Mouse (Mus musculus) MEL (cell line): ENCODE measurements around the gene Acly. TPM values are rescaled to one million over a fixed set of nuclear protein-coding genes. Genes with fewer than 3 reads are reported as not detected.

Experiments used
- DNase-seq: peaks from one replicate; pipeline ENCODE4 v3.0.0; 2011; ENCODE audit warnings: low read depth, low spot score
- H3K27ac ChIP-seq: 2 replicates; pipeline ENCODE4 v1.5.1; 2012; ENCODE audit warnings: low read depth, mild to moderate bottlenecking, control low read depth, low read length, moderate library complexity; ENCODE audit not compliant: control insufficient read depth
- H3K27me3 ChIP-seq, 2 experiments: fragments of 150-350 bp in 1 of 2; sonication (generic) in 1 of 2; 2 replicates each; pipeline ENCODE4 v1.6.1; 2012; ENCODE audit warnings: low read length in 2 of 2, mild to moderate bottlenecking in 2 of 2, improper control_type of control experiment in 1 of 2, moderate library complexity in 1 of 2; ENCODE audit not compliant: insufficient read depth in 2 of 2, control insufficient read depth in 1 of 2
- H3K36me3 ChIP-seq, 2 experiments: 2 replicates each; pipeline ENCODE4 v1.6.1; 2012 to 2014; ENCODE audit warnings: low read length in 2 of 2, improper control_type of control experiment in 1 of 2, inconsistent platforms in 1 of 2, mild to moderate bottlenecking in 1 of 2; ENCODE audit not compliant: insufficient read depth in 2 of 2, control insufficient read depth in 1 of 2
- H3K4me1 ChIP-seq, 2 experiments: fragments of 150-350 bp in 1 of 2; sonication (generic) in 1 of 2; 2 replicates each; pipeline ENCODE4 v1.6.1; 2012; ENCODE audit warnings: low read length in 2 of 2, improper control_type of control experiment in 1 of 2, mild to moderate bottlenecking in 1 of 2; ENCODE audit not compliant: insufficient read depth in 2 of 2, control insufficient read depth in 1 of 2
- H3K4me3 ChIP-seq, 2 experiments: fragments of 150-350 bp in 1 of 2; sonication (generic) in 1 of 2; 2 replicates each; pipeline ENCODE4 v1.5.1; 2012; ENCODE audit warnings: low read depth in 2 of 2, low read length in 2 of 2, mild to moderate bottlenecking in 2 of 2, moderate library complexity in 2 of 2, control low read depth in 1 of 2, improper control_type of control experiment in 1 of 2; ENCODE audit not compliant: control insufficient read depth in 1 of 2, insufficient read depth in 1 of 2
- H3K79me2 ChIP-seq: 2 replicates; pipeline ENCODE4 v1.6.1; 2012; ENCODE audit warnings: mild to moderate bottlenecking, low read length, moderate library complexity; ENCODE audit not compliant: control insufficient read depth, poor library complexity, insufficient read depth
- H3K9ac ChIP-seq: 2 replicates; pipeline ENCODE4 v1.6.1; 2012; ENCODE audit warnings: low read depth, mild to moderate bottlenecking, control low read depth, low read length, moderate library complexity; ENCODE audit not compliant: control insufficient read depth, poor library complexity, severe bottlenecking
- H3K9me3 ChIP-seq: fragments of 150-350 bp; sonication (generic); replicated peaks from 2 replicates; pipeline ENCODE4 v1.6.1; 2012; ENCODE audit warnings: mild to moderate bottlenecking, low read length, improper control_type of control experiment, moderate library complexity; ENCODE audit not compliant: insufficient read depth
- BHLHE40 ChIP-seq: IDR thresholded peaks from 2 replicates; pipeline ENCODE4 v1.6.1; 2012; ENCODE audit warnings: low read depth, mild to moderate bottlenecking, inconsistent platforms, low read length, improper control_type of control experiment, borderline replicate concordance
- CTCF ChIP-seq, 3 experiments: IDR thresholded peaks in 2 of 3; conservative IDR thresholded peaks in 1 of 3; 2 replicates each; pipeline ENCODE4 v1.5.1; 2011 to 2012; ENCODE audit warnings: low read length in 3 of 3, low read depth in 2 of 3, mild to moderate bottlenecking in 2 of 3, improper control_type of control experiment in 1 of 3, inconsistent platforms in 1 of 3, mixed read lengths in 1 of 3, moderate library complexity in 1 of 3; ENCODE audit not compliant: control insufficient read depth in 1 of 3, insufficient read depth in 1 of 3, poor library complexity in 1 of 3, severe bottlenecking in 1 of 3
- E2F4 ChIP-seq: IDR thresholded peaks from 2 replicates; pipeline ENCODE4 v1.6.1; 2011; ENCODE audit warnings: low read depth, low read length, improper control_type of control experiment, borderline replicate concordance
- ELF1 ChIP-seq: IDR thresholded peaks from 2 replicates; pipeline ENCODE4 v1.6.1; 2014; ENCODE audit warnings: low read depth, mild to moderate bottlenecking, inconsistent platforms, low read length, improper control_type of control experiment, moderate library complexity
- EP300 ChIP-seq, 2 experiments: IDR thresholded peaks; 2 replicates each; pipeline ENCODE4 v1.6.1; 2011; ENCODE audit warnings: improper control_type of control experiment in 2 of 2, low read length in 2 of 2, low read depth in 1 of 2, mild to moderate bottlenecking in 1 of 2
- GABPA ChIP-seq: IDR thresholded peaks from 2 replicates; pipeline ENCODE4 v1.6.1; 2012; ENCODE audit warnings: low read depth, mild to moderate bottlenecking, inconsistent platforms, low read length, improper control_type of control experiment, moderate library complexity
- GATA1 ChIP-seq: IDR thresholded peaks from 2 replicates; pipeline ENCODE4 v1.6.1; 2011; ENCODE audit warnings: low read depth, low read length, improper control_type of control experiment
- HCFC1 ChIP-seq: IDR thresholded peaks from 2 replicates; pipeline ENCODE4 v1.6.1; 2012; ENCODE audit warnings: low read depth, mild to moderate bottlenecking, inconsistent platforms, low read length, improper control_type of control experiment, moderate library complexity
- JUND ChIP-seq: IDR thresholded peaks from 2 replicates; pipeline ENCODE4 v1.6.1; 2011; ENCODE audit warnings: low read depth, mild to moderate bottlenecking, improper control_type of control experiment, low read length
- MAX ChIP-seq: IDR thresholded peaks from 2 replicates; pipeline ENCODE4 v1.6.1; 2011; ENCODE audit warnings: low read length, improper control_type of control experiment
- MAZ ChIP-seq: IDR thresholded peaks from 2 replicates; pipeline ENCODE4 v1.6.1; 2012; ENCODE audit warnings: low read depth, mild to moderate bottlenecking, inconsistent platforms, low read length, improper control_type of control experiment
- MEF2A ChIP-seq: IDR thresholded peaks from 2 replicates; pipeline ENCODE4 v1.6.1; 2014; ENCODE audit warnings: low read depth, mild to moderate bottlenecking, inconsistent platforms, low read length, improper control_type of control experiment; ENCODE audit not compliant: poor library complexity, insufficient replicate concordance, severe bottlenecking; ENCODE audit errors: extremely low read depth
- MXI1 ChIP-seq: IDR thresholded peaks from 2 replicates; pipeline ENCODE4 v1.6.1; 2011; ENCODE audit warnings: mild to moderate bottlenecking, low read depth, low read length, improper control_type of control experiment
- MYC ChIP-seq: IDR thresholded peaks from 2 replicates; pipeline ENCODE4 v1.6.1; 2011; ENCODE audit warnings: low read depth, mild to moderate bottlenecking, low read length, improper control_type of control experiment, moderate library complexity
- NRF1 ChIP-seq: IDR thresholded peaks from 2 replicates; pipeline ENCODE4 v1.6.1; 2014; ENCODE audit warnings: low read depth, mild to moderate bottlenecking, inconsistent platforms, low read length, improper control_type of control experiment, moderate library complexity; ENCODE audit not compliant: poor library complexity, insufficient read depth, severe bottlenecking
- POLR2AphosphoS5 ChIP-seq: IDR thresholded peaks from 2 replicates; pipeline ENCODE4 v1.6.1; 2012; ENCODE audit warnings: low read depth, borderline replicate concordance, mild to moderate bottlenecking, inconsistent platforms, low read length, moderate library complexity, mixed read lengths
- RAD21 ChIP-seq: IDR thresholded peaks from 2 replicates; pipeline ENCODE4 v1.6.1; 2011; ENCODE audit warnings: mild to moderate bottlenecking, low read depth, low read length, improper control_type of control experiment
- RCOR1 ChIP-seq: IDR thresholded peaks from 2 replicates; pipeline ENCODE4 v1.6.1; 2012; ENCODE audit warnings: low read depth, mild to moderate bottlenecking, inconsistent platforms, low read length, improper control_type of control experiment
- SIN3A ChIP-seq: IDR thresholded peaks from 2 replicates; pipeline ENCODE4 v1.6.1; 2012; ENCODE audit warnings: low read length, improper control_type of control experiment, inconsistent platforms
- SMC3 ChIP-seq: IDR thresholded peaks from 2 replicates; pipeline ENCODE4 v1.6.1; 2011; ENCODE audit warnings: low read depth, low read length, improper control_type of control experiment
- TAL1 ChIP-seq: IDR thresholded peaks from 2 replicates; pipeline ENCODE4 v1.6.1; 2012; ENCODE audit warnings: mild to moderate bottlenecking, inconsistent platforms, low read length, moderate library complexity, mixed read lengths
- TCF12 ChIP-seq: IDR thresholded peaks from 2 replicates; pipeline ENCODE4 v1.6.1; 2014; ENCODE audit warnings: low read depth, mild to moderate bottlenecking, inconsistent platforms, low read length, improper control_type of control experiment, moderate library complexity
- UBTF ChIP-seq: IDR thresholded peaks from 2 replicates; pipeline ENCODE4 v1.6.1; 2012; ENCODE audit warnings: low read depth, mild to moderate bottlenecking, inconsistent platforms, low read length, improper control_type of control experiment, moderate library complexity, borderline replicate concordance; ENCODE audit not compliant: insufficient read depth
- USF1 ChIP-seq: IDR thresholded peaks from 2 replicates; pipeline ENCODE4 v1.6.1; 2014; ENCODE audit warnings: low read depth, mild to moderate bottlenecking, inconsistent platforms, low read length, improper control_type of control experiment, moderate library complexity
- ZC3H11A ChIP-seq: IDR thresholded peaks from 2 replicates; pipeline ENCODE4 v1.6.1; 2012; ENCODE audit warnings: low read depth, mild to moderate bottlenecking, inconsistent platforms, low read length, improper control_type of control experiment
- ZMIZ1 ChIP-seq: IDR thresholded peaks from 2 replicates; pipeline ENCODE4 v1.6.1; 2012; ENCODE audit warnings: low read depth, mild to moderate bottlenecking, inconsistent platforms, low read length, improper control_type of control experiment, moderate library complexity
- polyA plus RNA-seq, 2 experiments: library from polyadenylated mRNA; stranded (reverse) in 1 of 2; unstranded in 1 of 2; fragments of >175 nt in 1 of 2; fragments of >200 nt in 1 of 2; gene quantifications; 2 replicates each; pipeline versions ENCODE4 v1.2.1 to v1.2.4; 2012; ENCODE audit warnings: low replicate concordance in 2 of 2, low read depth in 1 of 2; ENCODE audit not compliant: insufficient read length in 2 of 2, insufficient read depth in 1 of 2, missing spikeins in 1 of 2
- total RNA-seq: library from RNA; depleted of rRNA; stranded (reverse); fragments of 300-350 nt; gene quantifications from 2 replicates; pipeline ENCODE4 v1.2.3, GENCODE M21; 2012

Acly gene
- total and polyA plus RNA-seq, 3 experiments, result 167 to 234 TPM; not detected in 1

GRCm38 (mm10) chr11:100435678-100436246, 92.0 kb downstream of the Acly start:
- no peak for DNase-seq
- peaks cover 4% of the 10 kb centered on the region; the same call in 1 of the 2 replicates for H3K79me2 ChIP-seq
- TF ChIP-seq MEF2A (no peak), TAL1 (no peak), GATA1 (no peak), USF1 (no peak), ELF1 (no peak), CTCF (IDR thresholded peaks at IDR 0.05 in 2 of 3, conservative IDR thresholded peaks at IDR 0.05 in 1 of 3; ENCODE audit: control insufficient read depth in 1 of 3, insufficient read depth in 1 of 3, low read depth in 2 of 3, low read length in 3 of 3, poor library complexity in 1 of 3, severe bottlenecking in 1 of 3) (no peak), SMC3 (no peak), RCOR1 (no peak), NRF1 (no peak), E2F4 (no peak), ZMIZ1 (no peak)
- H3K4me3 ChIP-seq, result no peak overlapping the region
- H3K36me3 ChIP-seq, result peaks cover 0 to 9% of the 10 kb centered on the region in 2 experiments; a peak in 2 of 4 replicates
- H3K9me3 ChIP-seq, result no peaks in the 10 kb centered on the region
- H3K9ac ChIP-seq, result no peak overlapping the region
- no peaks in the 10 kb centered on the region for H3K27me3 ChIP-seq
- H3K27ac ChIP-seq, result no peak overlapping the region
- H3K4me1 ChIP-seq, result peaks cover 2 to 9% of the 10 kb centered on the region in 2 experiments; a peak in 3 of 4 replicates

- no peak for TF ChIP-seq TCF12
- TF ChIP-seq SIN3A, result no peak
- no peak for TF ChIP-seq JUND
- TF ChIP-seq ZMIZ1, result no peak
- TF ChIP-seq MYC, result no peak
- no peak for TF ChIP-seq GABPA
- no peak for TF ChIP-seq UBTF
- no peak for TF ChIP-seq MAX
- no peak for TF ChIP-seq GATA1
- TF ChIP-seq RAD21, result no peak
- TF ChIP-seq BHLHE40, result no peak
- no peak for TF ChIP-seq MAZ
- TF ChIP-seq MXI1, result no peak
- no peak for TF ChIP-seq ZC3H11A
- TF ChIP-seq POLR2AphosphoS5, result no peak
- no peak for TF ChIP-seq EP300 (IDR thresholded peaks at IDR 0.05; ENCODE audit: low read depth in 1 of 2, low read length in 2 of 2)
- TF ChIP-seq MEF2A, result no peak
- no peak for TF ChIP-seq HCFC1
- TF ChIP-seq CTCF (IDR thresholded peaks at IDR 0.05 in 2 of 3, conservative IDR thresholded peaks at IDR 0.05 in 1 of 3; ENCODE audit: control insufficient read depth in 1 of 3, insufficient read depth in 1 of 3, low read depth in 2 of 3, low read length in 3 of 3, poor library complexity in 1 of 3, severe bottlenecking in 1 of 3), result no peak
- no peaks in the 10 kb centered on the region for H3K27me3 ChIP-seq
- no peak overlapping the region for H3K9ac ChIP-seq
- H3K79me2 ChIP-seq, result no peaks in the 10 kb centered on the region
- no peaks in the 10 kb centered on the region for H3K4me1 ChIP-seq
- H3K4me3 ChIP-seq, result no peak overlapping the region
- H3K27ac ChIP-seq, result no peak overlapping the region
- no peak for DNase-seq
- H3K9me3 ChIP-seq, result no peaks in the 10 kb centered on the region
- H3K36me3 ChIP-seq, result no peaks in the 10 kb centered on the region
Measured at GRCm38 (mm10) chr11:100432002-100432401, 95.8 kb downstream of the Acly start.
